Comparison of ENCODE assay signal across 25 mouse cellular contexts in the genomic region with DNA sequence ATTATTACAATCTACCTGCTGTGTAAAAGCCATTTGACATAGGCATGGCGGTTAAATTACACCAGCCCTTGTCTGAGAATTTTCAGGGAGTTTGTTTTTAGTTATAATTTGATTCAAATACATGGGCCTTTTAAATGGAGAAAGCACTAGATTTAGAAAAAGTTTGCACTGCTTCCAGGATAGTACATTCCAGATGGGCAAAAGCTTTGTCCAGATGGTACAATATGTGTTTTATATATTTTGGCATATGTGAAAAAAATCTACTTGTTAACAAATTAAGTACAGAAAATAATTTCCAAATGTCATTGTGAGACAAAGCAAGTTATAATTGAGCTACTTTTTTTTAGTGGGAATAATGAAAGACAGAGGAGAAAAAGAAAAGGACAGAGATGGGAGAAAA.
DNase-seq lines count a peak whose midpoint lies in the region; ATAC-seq and TF ChIP-seq lines count a peak whose summit lies in the region.
"Had no signal": no experiment of that assay in that cellular context is flagged by ENCODE, and none has a peak within 500 bp of the region (broad histone marks: within the 10 kb centered on the region; RNA-seq: fewer than 3 reads in every experiment).

No protein-coding gene starts in this region.

- H3K4me3 ChIP-seq in forebrain, embryonic 14.5 days (ENCODE audit: low read depth, low read length) = no peak overlapping the region
- no peak overlapping the region for H3K4me3 ChIP-seq in forebrain, embryonic 13.5 days
- H3K4me3 ChIP-seq in gastrocnemius, adult 2 months = no peak overlapping the region
- H3K4me3 ChIP-seq: heart, embryonic 12.5 days; hindbrain, embryonic 10.5 days; intestine, embryonic 15.5 days; limb, embryonic 13.5 days; liver, embryonic 13.5 days had no signal

- no peak overlapping the region for H3K4me2 ChIP-seq in forebrain, embryonic 14.5 days (ENCODE audit: low read length)
- no peak overlapping the region for H3K4me2 ChIP-seq in forebrain, embryonic 13.5 days
- H3K4me2 ChIP-seq: heart, embryonic 12.5 days; intestine, embryonic 15.5 days; limb, embryonic 13.5 days; liver, embryonic 13.5 days; midbrain, embryonic 11.5 days had no signal

- no peak overlapping the region; the same call in 1 of the 2 replicates for H3K27ac ChIP-seq in forebrain, embryonic 14.5 days (ENCODE audit: low read depth, low read length)
- no peak overlapping the region for H3K27ac ChIP-seq in forebrain, embryonic 13.5 days
- no peak overlapping the region for H3K27ac ChIP-seq in gastrocnemius, adult 2 months
- H3K27ac ChIP-seq: hindbrain, embryonic 10.5 days; intestine, embryonic 15.5 days; limb, embryonic 13.5 days; liver, embryonic 13.5 days; stomach, postnatal 0 days had no signal

- 25% methylated on average over 1 of the region's 1 CpGs for WGBS in forebrain, embryonic 14.5 days
- WGBS in forebrain, embryonic 13.5 days = 33% methylated on average over 1 of the region's 1 CpGs

- no peak overlapping the region for H3K9ac ChIP-seq in forebrain, embryonic 14.5 days (ENCODE audit: low read length)
- no peak overlapping the region for H3K9ac ChIP-seq in forebrain, embryonic 13.5 days
- H3K9ac ChIP-seq: heart, embryonic 12.5 days; intestine, embryonic 15.5 days; limb, embryonic 13.5 days; liver, embryonic 13.5 days had no signal

- DNase-seq in forebrain, embryonic 14.5 days (ENCODE audit: low spot score) = peak; percentile 68
- DNase-seq in layer of hippocampus, adult 18-20 months (ENCODE audit: low spot score in 2 of 2) = peak; percentile 15 to 90
- DNase-seq in layer of hippocampus, postnatal 10 days (ENCODE audit: low spot score in 2 of 2) = no peak
- DNase-seq in brain, adult 2 months (ENCODE audit: low read depth, low spot score) = peak; percentile 81
- DNase-seq in layer of hippocampus, adult 9-11 months = peak; percentile 70
- DNase-seq in gastrocnemius, adult 2 months = no peak
- DNase-seq in neural tube, embryonic 10.5 days (ENCODE audit: extremely low spot score, low spot score) = no peak
- DNase-seq: adrenal gland, postnatal 10 days; cerebellum, adult 9-10 months; gastrocnemius, postnatal 14 days; heart, adult 11 months; heart, postnatal 10 days; kidney, adult 8-10 months; kidney, postnatal 10 days; liver, embryonic 13.5 days; lung, adult 2 months; lung, postnatal 14 days had no signal

- peaks cover 6% of the 10 kb centered on the region; the same call in 1 of the 2 replicates for H3K4me1 ChIP-seq in forebrain, embryonic 14.5 days (ENCODE audit: control insufficient read depth, insufficient read depth, low read length)
- peaks cover 13% of the 10 kb centered on the region for H3K4me1 ChIP-seq in forebrain, embryonic 13.5 days
- H3K4me1 ChIP-seq: heart, embryonic 12.5 days; hindbrain, embryonic 10.5 days; intestine, embryonic 15.5 days; limb, embryonic 13.5 days; liver, embryonic 13.5 days had no signal

- H3K9me3 ChIP-seq in forebrain, embryonic 14.5 days (replicated peaks; ENCODE audit: control insufficient read depth, low read length) = no peaks in the 10 kb centered on the region
- no peaks in the 10 kb centered on the region for H3K9me3 ChIP-seq in forebrain, embryonic 13.5 days (replicated peaks)
- H3K9me3 ChIP-seq: heart, embryonic 12.5 days; hindbrain, embryonic 10.5 days; intestine, embryonic 15.5 days; limb, embryonic 13.5 days; liver, embryonic 13.5 days had no signal

- TF ChIP-seq CTCF in gastrocnemius, adult 2 months (IDR thresholded peaks at IDR 0.05) = no peak

- no peaks in the 10 kb centered on the region for H3K36me3 ChIP-seq in forebrain, embryonic 14.5 days (ENCODE audit: control insufficient read depth, insufficient read depth, low read length)
- no peaks in the 10 kb centered on the region for H3K36me3 ChIP-seq in forebrain, embryonic 13.5 days (ENCODE audit: poor library complexity, severe bottlenecking)
- H3K36me3 ChIP-seq: heart, embryonic 12.5 days; hindbrain, embryonic 10.5 days; intestine, embryonic 15.5 days; limb, embryonic 13.5 days; liver, embryonic 13.5 days had no signal

- no peaks in the 10 kb centered on the region for H3K27me3 ChIP-seq in forebrain, embryonic 14.5 days (replicated peaks; ENCODE audit: control insufficient read depth, insufficient read depth, low read length)
- no peaks in the 10 kb centered on the region for H3K27me3 ChIP-seq in forebrain, embryonic 13.5 days
- H3K27me3 ChIP-seq: heart, embryonic 12.5 days; intestine, embryonic 15.5 days; limb, embryonic 13.5 days; liver, embryonic 13.5 days had no signal

- intact Hi-C loops in gastrocnemius, adult 2 months (cut with DNase I) = no loop called here

- no peak for ATAC-seq in forebrain, embryonic 14.5 days
- ATAC-seq in forebrain, embryonic 13.5 days = no peak; the same call in 1 of the 2 replicates
- ATAC-seq: hindbrain, embryonic 16.5 days; intestine, embryonic 15.5 days had no signal

Comparison
In these comparisons a context has a peak if more than half of its experiments do, and no peak if none do; other contexts are left out.
1. DNase-seq: peak in forebrain, embryonic 14.5 days (single experiment), layer of hippocampus, adult 18-20 months (2 of 2), brain, adult 2 months (single experiment) and layer of hippocampus, adult 9-11 months (single experiment); none in layer of hippocampus, postnatal 10 days (0 of 2), gastrocnemius, adult 2 months (single experiment) and neural tube, embryonic 10.5 days (single experiment).